Mouse (Mus musculus): ENCODE measurements around the gene Ptprj. TPM values are rescaled to one million over a fixed set of nuclear protein-coding genes. Genes with fewer than 3 reads are reported as not detected.

Gene Ptprj
- polyA plus RNA-seq, 1 experiment, result 9.1 TPM

DNA sequence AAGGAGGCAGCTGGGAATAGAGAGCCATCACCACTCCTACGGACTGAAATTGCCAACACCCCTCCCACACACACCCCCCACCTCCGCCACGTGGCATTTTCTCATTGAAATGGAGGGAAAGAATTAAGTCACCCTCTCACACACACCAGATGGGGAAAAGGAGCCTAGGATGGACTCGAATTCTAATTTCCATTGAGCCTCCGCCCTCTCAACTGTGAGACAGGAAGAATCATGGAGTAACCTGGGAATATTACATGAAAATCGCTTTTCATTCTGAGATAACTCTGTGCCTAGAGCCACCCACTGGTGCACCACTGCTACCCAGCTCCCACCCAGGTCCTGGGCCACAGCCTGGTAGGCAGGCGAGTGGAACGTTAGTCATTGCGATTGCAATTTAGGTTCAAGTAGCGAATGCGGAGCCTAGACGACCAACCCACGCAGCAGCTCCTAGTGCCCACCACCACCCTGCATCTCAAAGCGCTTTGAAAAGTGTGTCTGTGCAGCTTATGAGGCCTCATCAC is 34.3 kb upstream of the Ptprj start:
- TF ChIP-seq CTCF (IDR thresholded peaks at IDR 0.05; ENCODE audit: control insufficient read depth, insufficient read depth, insufficient replicate concordance, low read depth, low read length), result no peak
- TF ChIP-seq POLR2A (IDR thresholded peaks at IDR 0.05; ENCODE audit: control insufficient read depth, low read depth, low read length), result no peak
- peak overlapping the region; percentile 14; the same call in 1 of the 2 replicates for H3K4me3 ChIP-seq (ENCODE audit: control insufficient read depth, low read depth, low read length)
- H3K27me3 ChIP-seq (ENCODE audit: control insufficient read depth, insufficient read depth, low read length), result no peaks in the 10 kb centered on the region
- no peaks in the 10 kb centered on the region for H3K36me3 ChIP-seq (ENCODE audit: control insufficient read depth, insufficient read depth, low read length)
- no peak overlapping the region for H3K27ac ChIP-seq (ENCODE audit: control insufficient read depth, insufficient read depth, low read depth, low read length)
- peaks cover 10% of the 10 kb centered on the region for H3K4me1 ChIP-seq (ENCODE audit: control insufficient read depth, insufficient read depth, low read length)

DNA sequence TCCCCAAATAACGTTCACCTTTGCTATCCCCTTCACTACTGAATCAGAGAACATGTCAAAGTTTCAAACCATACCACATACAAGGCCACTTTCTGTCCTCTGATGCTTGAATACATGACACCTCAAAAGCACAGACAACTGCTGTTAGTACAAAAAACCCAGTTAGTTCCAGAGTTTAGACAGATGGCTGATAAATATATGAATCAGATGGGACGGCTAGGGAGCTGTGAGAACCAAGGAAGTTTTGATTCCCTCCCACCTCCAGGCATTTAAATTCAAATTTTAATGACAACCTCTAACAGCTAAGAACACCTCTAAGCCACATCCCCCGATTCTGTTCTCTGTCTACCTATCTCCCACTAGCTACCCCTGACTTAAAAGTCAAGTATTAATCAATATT is 33.1 kb upstream of the Ptprj start:
- Histone ChIP-seq H3K36me3 (ENCODE audit: control insufficient read depth, insufficient read depth, low read length) (no peaks in the 10 kb centered on the region), H3K4me1 (ENCODE audit: control insufficient read depth, insufficient read depth, low read length) (peaks cover 10% of the 10 kb centered on the region), H3K4me3 (ENCODE audit: control insufficient read depth, low read depth, low read length) (no peak overlapping the region), H3K27me3 (ENCODE audit: control insufficient read depth, insufficient read depth, low read length) (no peaks in the 10 kb centered on the region), H3K27ac (ENCODE audit: control insufficient read depth, insufficient read depth, low read depth, low read length) (no peak overlapping the region)
- no peak for TF ChIP-seq POLR2A (IDR thresholded peaks at IDR 0.05; ENCODE audit: control insufficient read depth, low read depth, low read length)
- TF ChIP-seq CTCF (IDR thresholded peaks at IDR 0.05; ENCODE audit: control insufficient read depth, insufficient read depth, insufficient replicate concordance, low read depth, low read length), result no peak

DNA sequence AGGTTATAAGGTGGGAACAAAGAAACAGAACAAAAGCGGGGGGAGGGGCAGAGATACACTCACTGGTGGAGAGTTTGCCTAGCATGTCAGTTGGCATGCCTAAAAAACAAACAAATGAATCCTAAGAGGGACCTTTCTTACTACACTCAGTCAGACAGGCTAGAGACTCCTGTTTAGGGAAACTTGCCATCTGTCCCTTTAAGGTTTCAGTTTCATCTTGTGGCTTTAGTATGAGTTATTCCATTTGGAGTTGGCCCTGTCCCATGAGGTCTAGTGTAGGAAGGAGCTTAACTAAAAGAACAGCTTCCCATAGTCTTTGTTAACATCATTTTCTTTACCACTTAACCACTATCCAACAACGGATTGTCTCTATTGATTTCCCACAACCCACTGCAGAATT is 32.6 kb upstream of the Ptprj start:
- no peak overlapping the region for H3K27ac ChIP-seq (ENCODE audit: control insufficient read depth, insufficient read depth, low read depth, low read length)
- H3K4me1 ChIP-seq (ENCODE audit: control insufficient read depth, insufficient read depth, low read length), result peaks cover 10% of the 10 kb centered on the region
- H3K27me3 ChIP-seq (ENCODE audit: control insufficient read depth, insufficient read depth, low read length), result no peaks in the 10 kb centered on the region
- H3K4me3 ChIP-seq (ENCODE audit: control insufficient read depth, low read depth, low read length), result no peak overlapping the region
- H3K36me3 ChIP-seq (ENCODE audit: control insufficient read depth, insufficient read depth, low read length), result no peaks in the 10 kb centered on the region
- TF ChIP-seq CTCF (IDR thresholded peaks at IDR 0.05; ENCODE audit: control insufficient read depth, insufficient read depth, insufficient replicate concordance, low read depth, low read length) (no peak), POLR2A (IDR thresholded peaks at IDR 0.05; ENCODE audit: control insufficient read depth, low read depth, low read length) (no peak)

DNA sequence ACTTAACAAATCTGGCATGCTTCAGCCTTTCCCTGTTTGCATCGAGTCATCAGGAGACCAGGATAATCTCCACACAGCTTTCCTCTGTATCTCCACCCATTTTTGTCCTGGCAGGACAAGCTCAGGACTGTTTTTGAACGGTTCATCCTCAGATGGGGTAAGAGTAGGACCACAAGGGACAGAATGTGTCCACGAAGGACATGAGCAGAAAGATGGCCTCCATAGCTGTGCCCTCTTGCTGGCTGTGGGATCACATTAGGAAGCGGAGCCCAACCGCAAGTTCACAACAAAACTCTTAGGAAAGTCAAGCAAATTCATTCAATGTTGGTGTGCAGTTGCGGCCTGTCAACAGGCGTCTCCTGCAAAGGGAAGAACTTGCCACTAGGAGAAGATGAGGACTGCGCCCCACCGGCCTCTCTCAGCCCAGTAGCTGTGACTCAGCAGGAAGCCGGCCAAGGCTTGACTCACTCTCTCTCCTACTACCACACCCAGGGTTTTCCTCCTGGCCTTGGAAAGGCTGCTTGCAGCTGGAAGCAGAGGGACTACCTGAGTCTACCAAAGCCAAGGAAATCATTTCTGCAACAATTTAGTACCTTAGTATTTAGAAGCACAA is 31.6 kb upstream of the Ptprj start:
- no peaks in the 10 kb centered on the region for H3K27me3 ChIP-seq (ENCODE audit: control insufficient read depth, insufficient read depth, low read length)
- no peaks in the 10 kb centered on the region for H3K36me3 ChIP-seq (ENCODE audit: control insufficient read depth, insufficient read depth, low read length)
- TF ChIP-seq POLR2A (IDR thresholded peaks at IDR 0.05; ENCODE audit: control insufficient read depth, low read depth, low read length), result no peak
- TF ChIP-seq CTCF (IDR thresholded peaks at IDR 0.05; ENCODE audit: control insufficient read depth, insufficient read depth, insufficient replicate concordance, low read depth, low read length), result no peak

DNA sequence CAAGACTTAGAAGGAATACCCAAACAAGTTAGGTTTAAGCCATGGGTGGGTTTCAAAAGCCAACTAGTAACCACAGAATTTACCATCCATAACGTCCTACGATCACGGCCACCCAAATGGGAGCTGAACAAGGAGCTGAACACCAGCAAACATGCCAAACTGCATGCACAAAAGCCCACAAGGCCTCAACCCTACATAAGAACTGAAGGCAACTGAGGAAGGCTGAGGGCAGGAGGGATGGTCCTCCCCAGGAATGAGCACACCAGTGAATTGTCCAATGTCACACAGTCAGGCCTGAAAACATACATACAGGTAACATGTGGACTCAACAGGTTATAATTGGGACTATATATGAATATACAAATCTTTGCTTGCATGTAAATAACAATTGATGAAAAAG is 20.6 kb upstream of the Ptprj start:
- TF ChIP-seq CTCF (IDR thresholded peaks at IDR 0.05; ENCODE audit: control insufficient read depth, insufficient read depth, insufficient replicate concordance, low read depth, low read length), result no peak
- TF ChIP-seq POLR2A (IDR thresholded peaks at IDR 0.05; ENCODE audit: control insufficient read depth, low read depth, low read length), result no peak
- no peaks in the 10 kb centered on the region for H3K36me3 ChIP-seq (ENCODE audit: control insufficient read depth, insufficient read depth, low read length)
- H3K4me1 ChIP-seq (ENCODE audit: control insufficient read depth, insufficient read depth, low read length), result no peaks in the 10 kb centered on the region
- H3K4me3 ChIP-seq (ENCODE audit: control insufficient read depth, low read depth, low read length), result no peak overlapping the region
- no peak overlapping the region for H3K27ac ChIP-seq (ENCODE audit: control insufficient read depth, insufficient read depth, low read depth, low read length)
- H3K27me3 ChIP-seq (ENCODE audit: control insufficient read depth, insufficient read depth, low read length), result no peaks in the 10 kb centered on the region

More for the DNA sequence above, 31.6 kb upstream of the Ptprj start:
- no peak overlapping the region for H3K27ac ChIP-seq (ENCODE audit: control insufficient read depth, insufficient read depth, low read depth, low read length)
- no peak overlapping the region for H3K4me3 ChIP-seq (ENCODE audit: control insufficient read depth, low read depth, low read length)
- H3K4me1 ChIP-seq (ENCODE audit: control insufficient read depth, insufficient read depth, low read length), result peaks cover 10% of the 10 kb centered on the region

DNA sequence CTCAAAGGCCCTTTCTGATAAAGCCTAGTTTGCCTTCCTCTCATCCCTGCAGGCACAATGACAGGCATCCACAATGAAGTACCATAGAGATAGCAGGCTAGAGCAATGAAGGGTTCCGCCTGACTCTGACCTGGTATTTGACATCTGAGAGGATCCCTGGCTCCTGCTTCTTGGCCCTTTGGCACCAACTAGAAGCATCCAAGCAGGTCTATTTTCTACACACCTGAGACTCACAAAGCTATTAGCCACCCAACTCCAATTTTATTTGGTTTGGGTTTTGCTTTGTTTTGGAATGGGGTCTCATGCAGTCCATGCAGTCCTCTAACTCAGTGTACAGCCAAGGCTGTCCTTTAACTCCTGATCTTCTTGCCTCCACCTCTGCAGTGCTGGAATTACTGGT is 7.7 kb upstream of the Ptprj start:
- Histone ChIP-seq H3K27me3 (ENCODE audit: control insufficient read depth, insufficient read depth, low read length) (no peaks in the 10 kb centered on the region), H3K4me1 (ENCODE audit: control insufficient read depth, insufficient read depth, low read length) (no peaks in the 10 kb centered on the region), H3K4me3 (ENCODE audit: control insufficient read depth, low read depth, low read length) (no peak overlapping the region), H3K27ac (ENCODE audit: control insufficient read depth, insufficient read depth, low read depth, low read length) (no peak overlapping the region), H3K36me3 (ENCODE audit: control insufficient read depth, insufficient read depth, low read length) (no peaks in the 10 kb centered on the region)
- TF ChIP-seq POLR2A (IDR thresholded peaks at IDR 0.05; ENCODE audit: control insufficient read depth, low read depth, low read length) (no peak), CTCF (IDR thresholded peaks at IDR 0.05; ENCODE audit: control insufficient read depth, insufficient read depth, insufficient replicate concordance, low read depth, low read length) (no peak)

DNA sequence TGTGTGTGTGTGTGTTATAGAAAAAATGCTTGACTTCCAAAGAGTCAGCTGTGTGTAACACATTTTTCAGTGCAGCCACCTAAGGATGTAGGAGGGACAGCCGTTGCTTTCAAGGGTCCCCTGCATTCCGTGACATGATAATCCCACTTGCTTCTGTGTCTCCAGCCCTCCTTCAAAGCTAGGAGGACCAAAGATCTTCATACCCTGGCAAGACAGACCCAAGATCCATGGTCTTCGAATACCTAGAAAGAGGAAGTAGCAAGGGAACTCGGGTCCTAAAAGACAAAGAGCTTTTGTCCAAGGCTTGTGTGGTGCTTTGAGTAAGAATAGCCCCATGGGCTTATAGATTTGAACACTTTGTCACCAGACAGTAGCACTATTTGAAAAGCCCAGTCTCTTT is 4.1 kb upstream of the Ptprj start:
- Histone ChIP-seq H3K4me1 (ENCODE audit: control insufficient read depth, insufficient read depth, low read length) (peaks cover 5% of the 10 kb centered on the region), H3K4me3 (ENCODE audit: control insufficient read depth, low read depth, low read length) (no peak overlapping the region), H3K36me3 (ENCODE audit: control insufficient read depth, insufficient read depth, low read length) (no peaks in the 10 kb centered on the region), H3K27ac (ENCODE audit: control insufficient read depth, insufficient read depth, low read depth, low read length) (no peak overlapping the region), H3K27me3 (ENCODE audit: control insufficient read depth, insufficient read depth, low read length) (no peaks in the 10 kb centered on the region)
- no peak for TF ChIP-seq POLR2A (IDR thresholded peaks at IDR 0.05; ENCODE audit: control insufficient read depth, low read depth, low read length)
